14 mouse cellular contexts compared by ENCODE assay signal in genomic region chr15:77793554-77793953, GRCm38 (mm10). TPM values are rescaled to one million over a fixed set of nuclear protein-coding genes. Genes with fewer than 3 reads are reported as not detected.
DNase-seq lines count a peak whose midpoint lies in the region; ATAC-seq and TF ChIP-seq lines count a peak whose summit lies in the region.
"Had no signal": no experiment of that assay in that cellular context is flagged by ENCODE, and none has a peak within 500 bp of the region (broad histone marks: within the 10 kb centered on the region; RNA-seq: fewer than 3 reads in every experiment).

No protein-coding gene starts in this region.

- H3K4me2 ChIP-seq in kidney, postnatal 0 days (ENCODE audit: low read length) = no peak overlapping the region
- H3K4me2 ChIP-seq in kidney, embryonic 14.5 days (replicated peaks; ENCODE audit: low read depth, low read length) = no peak overlapping the region
- H3K4me2 ChIP-seq in neural tube, embryonic 14.5 days (ENCODE audit: low read depth, low read length) = no peak overlapping the region
- no peak overlapping the region for H3K4me2 ChIP-seq in forebrain, postnatal 0 days (ENCODE audit: low read depth)
- H3K4me2 ChIP-seq: forebrain, embryonic 15.5 days had no signal

- peak; percentile 86 for ATAC-seq in frontal cortex, adult (ENCODE audit: low TSS enrichment)
- ATAC-seq in kidney, postnatal 0 days (replicated peaks; ENCODE audit: low FRiP score, low read depth) = no peak
- no peak for ATAC-seq in kidney, embryonic 14.5 days (ENCODE audit: low FRiP score, low TSS enrichment)
- ATAC-seq in neural tube, embryonic 14.5 days (ENCODE audit: low read depth) = no peak
- no peak for ATAC-seq in forebrain, postnatal 0 days
- ATAC-seq: forebrain, embryonic 15.5 days had no signal

- no peak overlapping the region for H3K4me3 ChIP-seq in kidney, postnatal 0 days (replicated peaks; ENCODE audit: low read depth, low read length)
- H3K4me3 ChIP-seq in kidney, embryonic 14.5 days (ENCODE audit: low read length) = no peak overlapping the region
- no peak overlapping the region for H3K4me3 ChIP-seq in neural tube, embryonic 14.5 days (ENCODE audit: low read depth, low read length)
- H3K4me3 ChIP-seq in forebrain, postnatal 0 days (ENCODE audit: low read depth, low read length) = no peak overlapping the region
- H3K4me3 ChIP-seq: forebrain, embryonic 15.5 days; megakaryocyte, embryonic 14.5 days had no signal

- 0 out of 2 replicates have a peak overlapping the region, but pooled peaks have one; percentile 57 for H3K27ac ChIP-seq in kidney, postnatal 0 days
- no peak overlapping the region for H3K27ac ChIP-seq in kidney, embryonic 14.5 days (ENCODE audit: low read depth, low read length)
- peak overlapping the region; percentile 39; the same call in 1 of the 2 replicates for H3K27ac ChIP-seq in neural tube, embryonic 14.5 days (ENCODE audit: low read depth, low read length)
- no peak overlapping the region for H3K27ac ChIP-seq in forebrain, postnatal 0 days (ENCODE audit: low read depth, low read length)
- H3K27ac ChIP-seq: forebrain, embryonic 15.5 days; liver, embryonic 14.5 days had no signal

- H3K9me3 ChIP-seq in kidney, postnatal 0 days (replicated peaks; ENCODE audit: low read length) = no peaks in the 10 kb centered on the region
- no peaks in the 10 kb centered on the region for H3K9me3 ChIP-seq in kidney, embryonic 14.5 days (ENCODE audit: control insufficient read depth, low read length)
- no peaks in the 10 kb centered on the region for H3K9me3 ChIP-seq in neural tube, embryonic 14.5 days (ENCODE audit: control insufficient read depth, low read length)
- no peaks in the 10 kb centered on the region for H3K9me3 ChIP-seq in forebrain, postnatal 0 days (ENCODE audit: low read length)
- H3K9me3 ChIP-seq: forebrain, embryonic 15.5 days; megakaryocyte, embryonic 14.5 days had no signal

- no peak for TF ChIP-seq CTCF in kidney, postnatal 0 days (IDR thresholded peaks at IDR 0.05; ENCODE audit: low read depth)
- TF ChIP-seq CTCF in forebrain, postnatal 0 days (IDR thresholded peaks at IDR 0.05; ENCODE audit: low read depth) = no peak

- no peak for DNase-seq in frontal cortex, postnatal 14 days (ENCODE audit: low spot score in 2 of 2)
- no peak for DNase-seq in kidney, postnatal 0 days (ENCODE audit: low spot score)
- peak; percentile 82 for DNase-seq in cerebellum, adult 9-11 months
- DNase-seq in embryo, embryonic 10.5 days (ENCODE audit: low spot score) = no peak
- no peak for DNase-seq in forebrain, postnatal 0 days
- DNase-seq: adrenal gland, postnatal 25 days; B cell, adult 2 months; kidney, postnatal 14 days had no signal

- 76% methylated on average over 7 of the region's 7 CpGs for WGBS in kidney, postnatal 0 days
- WGBS in kidney, embryonic 14.5 days = 92% methylated on average over 7 of the region's 7 CpGs
- WGBS in neural tube, embryonic 14.5 days = 84% methylated on average over 7 of the region's 7 CpGs
- 92% methylated on average over 7 of the region's 7 CpGs for WGBS in forebrain, postnatal 0 days

- no peaks in the 10 kb centered on the region for H3K27me3 ChIP-seq in kidney, postnatal 0 days (ENCODE audit: insufficient read depth, low read length)
- H3K27me3 ChIP-seq in kidney, embryonic 14.5 days (ENCODE audit: control insufficient read depth, insufficient read depth, low read length) = no peaks in the 10 kb centered on the region
- no peaks in the 10 kb centered on the region for H3K27me3 ChIP-seq in neural tube, embryonic 14.5 days (ENCODE audit: control insufficient read depth, insufficient read depth, low read length)
- no peaks in the 10 kb centered on the region for H3K27me3 ChIP-seq in forebrain, postnatal 0 days (ENCODE audit: insufficient read depth, low read length)
- H3K27me3 ChIP-seq: forebrain, embryonic 15.5 days; megakaryocyte, embryonic 14.5 days had no signal

- peaks cover 22% of the 10 kb centered on the region for H3K4me1 ChIP-seq in kidney, postnatal 0 days (replicated peaks; ENCODE audit: insufficient read depth, low read length)
- peaks cover 16% of the 10 kb centered on the region for H3K4me1 ChIP-seq in kidney, embryonic 14.5 days (ENCODE audit: control insufficient read depth, insufficient read depth, low read length)
- H3K4me1 ChIP-seq in neural tube, embryonic 14.5 days (ENCODE audit: control insufficient read depth, insufficient read depth, low read length) = no peaks in the 10 kb centered on the region
- no peaks in the 10 kb centered on the region for H3K4me1 ChIP-seq in forebrain, postnatal 0 days (ENCODE audit: insufficient read depth)
- H3K4me1 ChIP-seq: forebrain, embryonic 15.5 days had no signal

- no peak overlapping the region for H3K9ac ChIP-seq in kidney, postnatal 0 days (ENCODE audit: low read depth, low read length)
- H3K9ac ChIP-seq in kidney, embryonic 14.5 days (ENCODE audit: low read depth, low read length) = no peak overlapping the region
- H3K9ac ChIP-seq in neural tube, embryonic 14.5 days (replicated peaks; ENCODE audit: low read depth, low read length) = no peak overlapping the region
- no peak overlapping the region for H3K9ac ChIP-seq in forebrain, postnatal 0 days
- H3K9ac ChIP-seq: forebrain, embryonic 15.5 days; liver, embryonic 14.5 days had no signal

- H3K36me3 ChIP-seq in kidney, postnatal 0 days (ENCODE audit: insufficient read depth, low read length) = peaks cover 78% of the 10 kb centered on the region
- H3K36me3 ChIP-seq in kidney, embryonic 14.5 days (ENCODE audit: control insufficient read depth, insufficient read depth, low read length) = peaks cover 83% of the 10 kb centered on the region
- peaks cover 21% of the 10 kb centered on the region for H3K36me3 ChIP-seq in neural tube, embryonic 14.5 days (ENCODE audit: control insufficient read depth, insufficient read depth, low read length)
- peaks cover 40% of the 10 kb centered on the region for H3K36me3 ChIP-seq in forebrain, postnatal 0 days (ENCODE audit: insufficient read depth)

RNA-seq across cellular contexts. Expression of gene Apol8, which starts 36.8 kb away (rescaled TPM):
- not detected in 2 replicates for polyA plus RNA-seq in kidney, postnatal 0 days (2015; fragmentation: Nextera tagmentation; extraction: Ambion mirVana)
- polyA plus RNA-seq in kidney, embryonic 14.5 days (2014; fragmentation: Nextera tagmentation; extraction: Ambion mirVana) = not detected in 2 replicates
- 0.07 TPM in 1 of 2 replicates, not detected in the other for polyA plus RNA-seq in neural tube, embryonic 14.5 days (2014; fragmentation: Nextera tagmentation; extraction: Ambion mirVana)
- 0.08 and 2.0 TPM in 2 replicates for total RNA-seq in forebrain, postnatal 0 days (2014; rRNA removed)
- polyA plus RNA-seq in forebrain, postnatal 0 days (2015; fragmentation: Nextera tagmentation; extraction: Ambion mirVana) = 0.36 and 0.44 TPM in 2 replicates
- total RNA-seq: adrenal gland, postnatal 25 days had no signal
- polyA plus RNA-seq: forebrain, embryonic 15.5 days had no signal

RNA-seq across cellular contexts. Expression of gene Myh9, which starts 48.4 kb away (rescaled TPM):
- polyA plus RNA-seq in kidney, postnatal 0 days (2015; fragmentation: Nextera tagmentation; extraction: Ambion mirVana) = 52.9 and 57.2 TPM in 2 replicates
- polyA plus RNA-seq in kidney, embryonic 14.5 days (2014; fragmentation: Nextera tagmentation; extraction: Ambion mirVana) = 43.8 and 72.3 TPM in 2 replicates
- 9.5 and 13.8 TPM in 2 replicates for polyA plus RNA-seq in neural tube, embryonic 14.5 days (2014; fragmentation: Nextera tagmentation; extraction: Ambion mirVana)
- total RNA-seq in forebrain, postnatal 0 days (2014; rRNA removed) = 26.4 and 35.2 TPM in 2 replicates
- 5.8 and 7.2 TPM in 2 replicates for polyA plus RNA-seq in forebrain, postnatal 0 days (2015; fragmentation: Nextera tagmentation; extraction: Ambion mirVana)

Comparison
In these comparisons a context has a peak if more than half of its experiments do, and no peak if none do; other contexts are left out.
1. H3K27ac ChIP-seq: peak in kidney, postnatal 0 days (single experiment) and neural tube, embryonic 14.5 days (single experiment); none in kidney, embryonic 14.5 days (single experiment) and forebrain, postnatal 0 days (single experiment).